Mouse (Mus musculus) lung, postnatal 0 days (tissue): ENCODE results near the gene Snx19. TPM values are rescaled to one million over a fixed set of nuclear protein-coding genes. Genes with fewer than 3 reads are reported as not detected.

Experiments
- ATAC-seq: fragments of 200-750 bp; cut with Nextera tagmentation; 2 replicates; pipeline ENCODE4 v1.8.0; 2017; ENCODE audit warnings: moderate library complexity
- DNase-seq: peaks from one replicate; pipeline ENCODE4 v3.0.0-alpha.2; 2016; ENCODE audit warnings: low spot score
- H3K27ac ChIP-seq: fragments of 300-500 bp; sonication (generic); 2 replicates; pipeline ENCODE4 v1.5.1; 2014; ENCODE audit warnings: antibody characterized with exemption, mild to moderate bottlenecking, low read length, mixed read lengths
- H3K27me3 ChIP-seq: fragments of 300-500 bp; sonication (generic); replicated peaks from 2 replicates; pipeline ENCODE4 v1.6.1; 2014; ENCODE audit warnings: low read length, mixed read lengths; ENCODE audit not compliant: insufficient read depth
- H3K36me3 ChIP-seq: fragments of 300-500 bp; sonication (generic); 2 replicates; pipeline ENCODE4 v1.6.1; 2014; ENCODE audit warnings: low read length, mixed read lengths; ENCODE audit not compliant: insufficient read depth
- H3K4me1 ChIP-seq: fragments of 300-500 bp; sonication (generic); 2 replicates; pipeline ENCODE4 v1.6.1; 2014; ENCODE audit warnings: antibody characterized with exemption, low read depth, low read length, mixed read lengths; ENCODE audit not compliant: insufficient read depth
- H3K4me2 ChIP-seq: fragments of 300-500 bp; sonication (generic); replicated peaks from 2 replicates; pipeline ENCODE4 v1.6.1; 2014; ENCODE audit warnings: low read depth, mild to moderate bottlenecking, low read length, moderate library complexity, mixed read lengths
- H3K4me3 ChIP-seq: fragments of 300-500 bp; sonication (generic); 2 replicates; pipeline ENCODE4 v1.5.1; 2014; ENCODE audit warnings: low read depth, low read length
- H3K9ac ChIP-seq: fragments of 300-500 bp; sonication (generic); replicated peaks from 2 replicates; pipeline ENCODE4 v1.6.1; 2014; ENCODE audit warnings: low read depth, mild to moderate bottlenecking
- H3K9me3 ChIP-seq: fragments of 300-500 bp; sonication (generic); 2 replicates; pipeline ENCODE4 v1.6.1; 2016; ENCODE audit warnings: low read length, mixed read lengths
- CTCF ChIP-seq: IDR thresholded peaks from 2 replicates; pipeline ENCODE4 v1.5.1; 2016; ENCODE audit warnings: antibody characterized with exemption, mild to moderate bottlenecking
- EP300 ChIP-seq: IDR thresholded peaks from 2 replicates; pipeline ENCODE4 v1.6.1; 2016; ENCODE audit warnings: antibody characterized with exemption, mild to moderate bottlenecking, control low read depth
- WGBS: fragments of 180-500 bp; shearing (Covaris S2); extraction: QIAGEN DNeasy Blood & Tissue Kit; methylation state at CpG from one replicate; pipeline ENCODE4 v1.1.7; 2014; 5-methylcytosine and 5-hydroxymethylcytosine counted together
- polyA plus RNA-seq: library from polyadenylated mRNA; unstranded; fragments of >200 nt; fragmentation: Nextera tagmentation; extraction: Ambion mirVana; gene quantifications from 2 replicates; pipeline ENCODE4 v1.2.1, GENCODE M21; 2015

Gene Snx19
- polyA plus RNA-seq, 1 experiment from 2014 or later, result 13.5 TPM

DNA sequence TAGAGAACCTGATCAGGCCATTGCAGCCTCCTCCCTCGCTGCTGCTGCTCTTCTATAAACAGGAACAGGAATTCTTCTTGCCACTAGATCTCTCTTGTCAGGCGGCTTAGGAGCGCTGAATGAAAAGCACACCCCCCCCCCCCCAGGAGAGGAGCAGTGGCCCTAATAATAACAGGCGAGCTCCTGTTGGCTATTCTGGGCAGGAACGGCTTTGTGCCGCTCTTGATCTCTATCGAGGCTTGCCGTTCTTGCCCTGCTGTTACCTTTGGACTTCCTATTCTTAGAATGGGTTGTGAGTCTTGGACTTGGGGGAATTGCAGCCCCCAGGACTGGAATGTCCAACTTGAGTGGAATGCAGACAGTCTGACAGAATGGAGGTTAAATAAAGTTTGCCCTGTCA, 33.6 kb downstream of the Snx19 start:
- Histone ChIP-seq H3K36me3 (peaks cover 5% of the 10 kb centered on the region; the same call in 1 of the 2 replicates), H3K9ac (no peak overlapping the region), H3K9me3 (no peaks in the 10 kb centered on the region), H3K27ac (no peak overlapping the region), H3K4me3 (no peak overlapping the region), H3K4me2 (no peak overlapping the region), H3K27me3 (no peaks in the 10 kb centered on the region), H3K4me1 (no peaks in the 10 kb centered on the region)
- TF ChIP-seq EP300 (no peak), CTCF (no peak)
- WGBS, result 53% methylated on average over 8 of the region's 8 CpGs
- no peak for ATAC-seq
- no peak for DNase-seq

- Histone ChIP-seq H3K36me3 (peaks cover 15% of the 10 kb centered on the region; the same call in 1 of the 2 replicates), H3K27ac (no peak overlapping the region), H3K4me1 (no peaks in the 10 kb centered on the region), H3K27me3 (no peaks in the 10 kb centered on the region), H3K4me3 (no peak overlapping the region), H3K9me3 (no peaks in the 10 kb centered on the region), H3K9ac (no peak overlapping the region), H3K4me2 (no peak overlapping the region)
- TF ChIP-seq CTCF (no peak), EP300 (no peak)
- no peak for ATAC-seq
- DNase-seq, result no peak
- 66% methylated on average over 4 of the region's 4 CpGs for WGBS
Measured at GRCm38 (mm10) chr9:30464661-30465060, 37.8 kb downstream of the Snx19 start.

- Histone ChIP-seq H3K36me3 (no peaks in the 10 kb centered on the region), H3K9ac (no peak overlapping the region), H3K9me3 (no peaks in the 10 kb centered on the region), H3K4me3 (no peak overlapping the region), H3K4me2 (no peak overlapping the region), H3K27me3 (no peaks in the 10 kb centered on the region), H3K27ac (peak overlapping the region; percentile 52), H3K4me1 (no peaks in the 10 kb centered on the region)
- 44% methylated on average over 4 of the region's 4 CpGs for WGBS
- ATAC-seq (peak; percentile 64), DNase-seq (peak; percentile 55)
- TF ChIP-seq CTCF (no peak), EP300 (no peak)
Measured at GRCm38 (mm10) chr9:30480043-30480442, 53.1 kb downstream of the Snx19 start.

DNA sequence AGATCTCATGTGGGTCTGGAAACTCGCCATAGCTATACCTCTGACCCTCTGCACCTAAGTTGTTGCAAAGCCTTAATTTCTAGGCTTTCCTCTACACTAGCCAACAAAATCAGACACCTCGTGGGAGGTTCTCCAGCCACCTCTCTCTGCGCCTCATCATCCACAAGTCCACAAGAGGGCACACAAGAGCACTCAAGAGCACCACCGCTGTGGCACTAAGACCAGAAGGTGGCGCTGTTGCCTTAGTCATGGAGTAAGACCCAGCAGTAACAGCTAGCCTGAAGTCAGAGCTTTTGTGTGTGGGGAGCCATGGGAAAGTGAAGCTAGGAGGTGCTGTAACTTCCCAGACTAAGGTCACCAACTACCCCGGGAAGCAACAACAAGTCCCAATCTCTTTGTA, 53.6 kb downstream of the Snx19 start:
- H3K27ac ChIP-seq, result peak overlapping the region; percentile 44; the same call in 1 of the 2 replicates
- peak; percentile 96 for DNase-seq
- ATAC-seq, result peak; percentile 87
- no peaks in the 10 kb centered on the region for H3K36me3 ChIP-seq
- TF ChIP-seq EP300 (no peak), CTCF (peak; percentile 100)
- H3K9me3 ChIP-seq, result no peaks in the 10 kb centered on the region
- no peaks in the 10 kb centered on the region for H3K27me3 ChIP-seq
- H3K4me3 ChIP-seq, result no peak overlapping the region
- no peak overlapping the region for H3K9ac ChIP-seq
- under 1% methylated on average over 6 of the region's 6 CpGs for WGBS
- no peaks in the 10 kb centered on the region for H3K4me1 ChIP-seq
- H3K4me2 ChIP-seq, result no peak overlapping the region

DNA sequence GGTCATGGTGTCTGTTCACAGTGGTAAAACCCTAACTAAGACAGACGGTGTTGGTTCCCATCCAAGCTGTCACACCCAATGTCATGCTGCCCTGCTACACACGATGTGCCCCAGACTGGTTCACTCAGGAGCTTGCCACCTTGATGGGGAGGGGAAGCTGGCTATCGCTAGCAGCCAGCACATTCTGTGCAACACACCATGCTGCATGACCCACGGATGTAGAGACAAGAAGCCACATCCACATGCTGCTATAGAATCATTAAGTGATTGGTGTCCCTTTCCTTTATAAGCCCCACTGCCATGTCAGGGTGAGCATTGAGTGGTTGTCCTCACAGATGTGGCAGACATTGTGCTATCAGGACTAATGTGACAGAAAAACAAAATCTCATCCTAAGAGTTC, 55.2 kb downstream of the Snx19 start:
- 89% methylated on average over 4 of the region's 4 CpGs for WGBS

GRCm38 (mm10) chr9:30484183-30484582, 57.3 kb downstream of the Snx19 start:
- Histone ChIP-seq H3K36me3 (no peaks in the 10 kb centered on the region), H3K9ac (no peak overlapping the region), H3K27ac (no peak overlapping the region), H3K9me3 (no peaks in the 10 kb centered on the region), H3K4me3 (no peak overlapping the region), H3K4me1 (no peaks in the 10 kb centered on the region), H3K4me2 (no peak overlapping the region), H3K27me3 (no peaks in the 10 kb centered on the region)
- WGBS, result 87% methylated on average over 3 of the region's 3 CpGs
- DNase-seq (no peak), ATAC-seq (no peak)
- TF ChIP-seq CTCF (no peak), EP300 (no peak)

More for the DNA sequence above, 55.2 kb downstream of the Snx19 start:
- H3K4me3 ChIP-seq, result no peak overlapping the region
- no peak overlapping the region for H3K27ac ChIP-seq
- H3K9me3 ChIP-seq, result no peaks in the 10 kb centered on the region
- H3K4me1 ChIP-seq, result no peaks in the 10 kb centered on the region
- no peak overlapping the region for H3K9ac ChIP-seq
- H3K27me3 ChIP-seq, result no peaks in the 10 kb centered on the region
- no peaks in the 10 kb centered on the region for H3K36me3 ChIP-seq
- no peak for ATAC-seq
- no peak for DNase-seq
- TF ChIP-seq EP300, result no peak
- no peak for TF ChIP-seq CTCF
- no peak overlapping the region for H3K4me2 ChIP-seq

DNA sequence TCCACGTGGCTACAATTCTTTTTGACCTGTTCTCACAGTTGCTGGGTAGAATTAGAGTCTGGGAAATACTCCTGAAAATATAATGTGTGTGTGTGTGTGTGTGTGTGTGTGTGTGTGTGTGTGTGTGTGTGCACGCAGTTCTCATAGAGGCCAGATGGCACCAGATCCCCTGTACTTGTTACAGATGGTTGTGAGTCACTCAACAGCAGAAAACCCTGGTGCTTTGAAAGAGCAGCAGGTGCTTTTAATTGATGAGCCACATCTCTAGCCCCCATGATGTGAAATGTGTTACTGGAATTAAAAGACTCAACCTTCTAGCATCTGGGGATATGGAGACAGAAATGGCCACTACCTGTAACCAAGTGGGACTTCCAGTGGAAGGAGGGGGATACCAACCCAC, 58.3 kb downstream of the Snx19 start:
- WGBS, result 86% methylated on average over 2 of the region's 2 CpGs
- no peaks in the 10 kb centered on the region for H3K36me3 ChIP-seq
- H3K9ac ChIP-seq, result no peak overlapping the region
- ATAC-seq (no peak), DNase-seq (no peak)
- no peak overlapping the region for H3K27ac ChIP-seq
- no peak overlapping the region for H3K4me3 ChIP-seq
- H3K27me3 ChIP-seq, result no peaks in the 10 kb centered on the region
- H3K4me2 ChIP-seq, result no peak overlapping the region
- TF ChIP-seq CTCF (no peak), EP300 (no peak)
- H3K4me1 ChIP-seq, result no peaks in the 10 kb centered on the region
- no peaks in the 10 kb centered on the region for H3K9me3 ChIP-seq
